Mouse (Mus musculus): Measurements from ENCODE around the gene Cx3cr1.
A peak's percentile ranks its signal among the peaks of the same experiment; 100 is the strongest.

Cx3cr1 gene

GRCm38 (mm10) chr9:120082691-120083090, 13.0 kb upstream of the Cx3cr1 start:
- no peak for DNase-seq (ENCODE audit: low spot score in 2 of 2)

- peak in 1 of 2 experiments; percentile 6 for DNase-seq (ENCODE audit: low spot score in 2 of 2)
Observed at GRCm38 (mm10) chr9:120081967-120082366, 12.3 kb upstream of the Cx3cr1 start.

GRCm38 (mm10) chr9:120081247-120081646, 11.6 kb upstream of the Cx3cr1 start:
- DNase-seq (ENCODE audit: low spot score in 2 of 2): no peak

- peak; percentile 22 to 23 for DNase-seq (ENCODE audit: low spot score in 2 of 2)
Observed at GRCm38 (mm10) chr9:120080546-120081108, 10.9 kb upstream of the Cx3cr1 start.

GRCm38 (mm10) chr9:120079901-120080300, 10.2 kb upstream of the Cx3cr1 start:
- no peak for DNase-seq (ENCODE audit: low spot score in 2 of 2)

GRCm38 (mm10) chr9:120078241-120078640, 8.6 kb upstream of the Cx3cr1 start:
- no peak for DNase-seq (ENCODE audit: low spot score in 2 of 2)

- no peak for DNase-seq (ENCODE audit: low spot score in 2 of 2)
Observed at GRCm38 (mm10) chr9:120074516-120074915, 4.8 kb upstream of the Cx3cr1 start.

GRCm38 (mm10) chr9:120073169-120073568, 3.5 kb upstream of the Cx3cr1 start:
- DNase-seq (ENCODE audit: low spot score in 2 of 2): peak; percentile 36 to 50

- DNase-seq (ENCODE audit: low spot score in 2 of 2): no peak
Observed at GRCm38 (mm10) chr9:120071251-120071650, 1.6 kb upstream of the Cx3cr1 start.

GRCm38 (mm10) chr9:120068047-120068446, 1.6 kb downstream of the Cx3cr1 start:
- DNase-seq (ENCODE audit: low spot score in 2 of 2): no peak

GRCm38 (mm10) chr9:120067609-120068008, 2.1 kb downstream of the Cx3cr1 start:
- DNase-seq (ENCODE audit: low spot score in 2 of 2): no peak

GRCm38 (mm10) chr9:120064317-120064716, 5.4 kb downstream of the Cx3cr1 start:
- no peak for DNase-seq (ENCODE audit: low spot score in 2 of 2)

- no peak for DNase-seq (ENCODE audit: low spot score in 2 of 2)
Observed at GRCm38 (mm10) chr9:120058730-120059129, 10.9 kb downstream of the Cx3cr1 start.

GRCm38 (mm10) chr9:120056201-120056600, 13.5 kb downstream of the Cx3cr1 start:
- no peak for DNase-seq (ENCODE audit: low spot score in 2 of 2)

GRCm38 (mm10) chr9:120054545-120055277, 15.0 kb downstream of the Cx3cr1 start:
- DNase-seq (ENCODE audit: low spot score in 2 of 2): peak in 1 of 2 experiments; percentile 13

GRCm38 (mm10) chr9:120049407-120049806, 20.3 kb downstream of the Cx3cr1 start:
- no peak for DNase-seq (ENCODE audit: low spot score in 2 of 2)

- DNase-seq (ENCODE audit: low spot score in 2 of 2): no peak
Observed at GRCm38 (mm10) chr9:120048495-120048894, 21.2 kb downstream of the Cx3cr1 start.

GRCm38 (mm10) chr9:120043115-120043514, 26.6 kb downstream of the Cx3cr1 start:
- DNase-seq (ENCODE audit: low spot score in 2 of 2): no peak

- DNase-seq (ENCODE audit: low spot score in 2 of 2): no peak
Observed at GRCm38 (mm10) chr9:120037414-120037813, 32.3 kb downstream of the Cx3cr1 start.

- DNase-seq (ENCODE audit: low spot score in 2 of 2): no peak
Observed at GRCm38 (mm10) chr9:120034375-120034774, 35.3 kb downstream of the Cx3cr1 start.

- DNase-seq (ENCODE audit: low spot score in 2 of 2): no peak
Observed at GRCm38 (mm10) chr9:120032710-120033109, 37.0 kb downstream of the Cx3cr1 start.

GRCm38 (mm10) chr9:120030421-120030820, 39.3 kb downstream of the Cx3cr1 start:
- no peak for DNase-seq (ENCODE audit: low spot score in 2 of 2)

GRCm38 (mm10) chr9:120029880-120030279, 39.8 kb downstream of the Cx3cr1 start:
- DNase-seq (ENCODE audit: low spot score in 2 of 2): no peak

All from right cerebral cortex, postnatal 36 days (tissue).